Mouse (Mus musculus): ENCODE measurements at regions not wholly inside any gene's neighbourhood (a gene's known extent, or its start where the extent isn't known, plus 50 kb on each side); places are given as distances from the start of the nearest gene placed in this dataset.

DNA sequence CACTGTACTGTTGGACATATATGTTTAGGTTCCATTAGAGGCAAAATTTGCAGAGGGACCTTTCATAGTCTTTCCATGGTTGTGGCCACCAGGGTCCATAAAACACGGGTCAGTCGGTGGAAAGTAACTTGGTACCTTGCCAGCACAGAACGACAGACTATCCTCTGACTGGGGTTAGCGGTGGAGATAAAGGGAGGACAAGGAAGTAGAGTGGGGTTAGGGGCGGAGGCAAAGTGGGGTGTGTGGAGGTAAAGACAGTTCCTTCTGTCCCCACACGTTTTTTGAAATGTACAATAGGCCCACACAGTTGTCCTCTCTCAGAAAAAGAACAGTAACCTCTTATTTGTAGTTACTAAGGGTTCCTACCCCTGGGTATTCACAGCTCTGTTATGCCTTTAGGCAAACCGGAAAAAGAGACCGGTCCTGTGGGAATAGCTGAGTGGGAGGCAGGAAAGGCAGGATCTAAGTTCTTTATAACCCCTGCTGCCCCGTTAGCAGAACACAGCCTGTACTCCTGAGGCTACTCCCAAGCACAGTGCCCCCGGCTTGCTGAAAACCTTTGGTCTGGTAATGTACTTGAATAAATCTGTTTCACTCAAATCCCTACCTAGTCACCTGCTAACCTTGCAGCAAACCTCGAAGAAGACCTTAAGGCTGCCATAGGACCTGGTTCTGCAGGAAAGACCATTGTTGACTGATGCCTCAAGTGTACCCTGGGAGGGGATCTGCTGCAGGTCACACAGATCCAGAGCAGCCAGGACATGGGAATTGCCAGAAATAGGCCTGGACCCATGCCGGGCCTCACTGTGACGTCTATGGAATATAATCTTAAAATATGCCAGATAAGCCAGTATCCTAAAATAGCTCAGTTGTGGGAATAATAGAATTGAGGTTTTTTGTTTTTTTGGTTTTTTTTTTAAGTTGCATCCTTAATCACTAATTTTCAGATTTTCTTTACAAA is 51.6 kb upstream of the Gm29133 start:
- peak; percentile 19; the same call in 1 of the 2 replicates for ATAC-seq (ENCODE audit: extremely low read depth, insufficient number of reproducible peaks, low FRiP score, poor library complexity, severe bottlenecking)

Measured in neutrophil, adult 5-6 weeks (primary cell).